Mouse (Mus musculus) intestine, embryonic 14.5 days (tissue): ENCODE data around the gene Gal3st2. TPM values are rescaled to one million over a fixed set of nuclear protein-coding genes. Genes with fewer than 3 reads are reported as not detected.
A peak's percentile ranks its signal among the peaks of the same experiment; 100 is the strongest.
"Not testable (repeated sequence)": the region's sequence is repeated elsewhere in the genome, so short reads cannot be mapped to it uniquely, and the experiment has no call there.

Source experiments
- ATAC-seq: fragments of 200-750 bp; cut with Nextera tagmentation; replicated peaks from 2 replicates; pipeline ENCODE4 v1.8.0; 2017; ENCODE audit warnings: low read depth, moderate number of reproducible peaks, moderate TSS enrichment, moderate library complexity; ENCODE audit not compliant: low FRiP score, low TSS enrichment
- DNase-seq: peaks from one replicate; pipeline ENCODE4 v3.0.0-alpha.2; 2018; ENCODE audit warnings: low spot score
- H3K27ac ChIP-seq: fragments of 300-500 bp; sonication (generic); 2 replicates; pipeline ENCODE4 v1.5.1; 2014; ENCODE audit warnings: low read depth, mild to moderate bottlenecking, control low read depth
- H3K27me3 ChIP-seq: fragments of 300-500 bp; sonication (generic); replicated peaks from 2 replicates; pipeline ENCODE4 v1.6.1; 2014; ENCODE audit warnings: low read length, control low read depth; ENCODE audit not compliant: control insufficient read depth, insufficient read depth
- H3K36me3 ChIP-seq: fragments of 300-500 bp; sonication (generic); 2 replicates; pipeline ENCODE4 v1.6.1; 2014; ENCODE audit warnings: low read length, control low read depth; ENCODE audit not compliant: control insufficient read depth, insufficient read depth
- H3K4me1 ChIP-seq: fragments of 300-500 bp; sonication (generic); replicated peaks from 2 replicates; pipeline ENCODE4 v1.6.1; 2014; ENCODE audit warnings: low read length, control low read depth, mixed read lengths; ENCODE audit not compliant: control insufficient read depth, insufficient read depth
- H3K4me2 ChIP-seq: fragments of 300-500 bp; sonication (generic); 2 replicates; pipeline ENCODE4 v1.6.1; 2014; ENCODE audit warnings: low read length
- H3K4me3 ChIP-seq: fragments of 300-500 bp; sonication (generic); 2 replicates; pipeline ENCODE4 v1.5.1; 2014; ENCODE audit warnings: low read depth, low read length, control low read depth, mixed read lengths
- H3K9ac ChIP-seq: fragments of 300-500 bp; sonication (generic); 2 replicates; pipeline ENCODE4 v1.6.1; 2014; ENCODE audit warnings: mild to moderate bottlenecking, low read length
- H3K9me3 ChIP-seq: fragments of 300-500 bp; sonication (generic); 2 replicates; pipeline ENCODE4 v1.6.1; 2016; ENCODE audit warnings: low read length, control low read depth; ENCODE audit not compliant: control insufficient read depth
- WGBS: fragments of 180-500 bp; shearing (Covaris S2); extraction: QIAGEN DNeasy Blood & Tissue Kit; methylation state at CpG from one replicate; pipeline ENCODE4 v1.1.7; 2014; 5-methylcytosine and 5-hydroxymethylcytosine counted together
- polyA plus RNA-seq: library from polyadenylated mRNA; unstranded; fragments of >200 nt; fragmentation: Nextera tagmentation; extraction: Ambion mirVana; gene quantifications from 2 replicates; pipeline ENCODE4 v1.2.1, GENCODE M21; 2014

The Gal3st2 gene
- polyA plus RNA-seq, 1 experiment from 2014 or later, result 0.19 TPM

DNA sequence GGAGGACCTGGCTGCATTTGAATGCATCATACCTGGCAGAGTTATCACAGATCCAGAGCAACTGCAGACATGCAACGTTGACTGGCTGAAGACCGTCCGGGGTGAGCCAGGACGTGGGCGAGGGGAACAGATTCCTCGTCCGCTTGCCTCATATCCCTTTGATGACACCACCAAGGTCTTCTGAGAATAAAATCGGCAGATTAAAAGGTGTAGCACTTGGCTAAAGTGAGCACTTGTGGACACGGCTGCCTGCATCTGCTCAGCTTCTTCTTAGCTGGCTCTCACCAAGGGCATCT lies 34.6 kb upstream of the Gal3st2 start:
- ATAC-seq, result no peak
- no peaks in the 10 kb centered on the region for H3K27me3 ChIP-seq
- no peaks in the 10 kb centered on the region for H3K9me3 ChIP-seq
- 0 out of 2 replicates have a peak overlapping the region, but pooled peaks have one; percentile 64 for H3K4me3 ChIP-seq
- 94% methylated on average over 9 of the region's 9 CpGs for whole genome bisulfite sequencing
- no peak overlapping the region; the same call in 1 of the 2 replicates for H3K4me2 ChIP-seq
- no peak overlapping the region for H3K27ac ChIP-seq
- DNase-seq, result no peak
- peaks cover 15% of the 10 kb centered on the region; the same call in 1 of the 2 replicates for H3K4me1 ChIP-seq
- H3K36me3 ChIP-seq, result peaks cover 2% of the 10 kb centered on the region
- H3K9ac ChIP-seq, result no peak overlapping the region

DNA sequence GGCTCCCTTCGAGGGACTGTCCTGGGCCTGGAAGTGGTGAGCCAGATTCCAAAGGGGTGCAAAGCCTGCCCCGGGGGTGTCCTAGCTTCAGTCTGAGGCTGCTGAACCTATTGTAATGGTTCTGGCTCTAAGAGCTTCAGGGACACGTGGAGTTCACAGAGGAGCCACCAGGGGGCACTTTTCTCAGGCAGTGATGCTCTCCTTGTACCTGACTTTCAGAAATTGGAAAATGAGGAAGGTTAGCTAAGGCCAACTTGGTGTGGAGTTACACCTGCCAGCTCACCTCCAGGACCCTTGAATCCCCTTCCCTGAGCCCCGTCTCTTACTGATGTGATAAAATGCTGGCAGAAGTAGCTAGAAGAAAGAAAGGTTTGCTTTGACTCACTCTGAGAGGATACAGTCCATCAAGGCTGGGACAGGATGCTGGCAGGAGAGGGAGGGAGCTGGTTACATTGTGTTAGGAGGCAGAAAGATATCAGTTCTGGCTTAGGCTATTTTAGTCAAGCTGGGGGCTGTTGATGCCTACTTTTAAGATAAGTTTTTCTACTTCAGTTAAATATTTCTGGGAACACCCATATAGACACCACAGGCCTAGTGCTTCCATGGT lies 28.2 kb upstream of the Gal3st2 start:
- H3K36me3 ChIP-seq, H3K4me1 ChIP-seq, H3K27ac ChIP-seq, DNase-seq, H3K4me2 ChIP-seq, H3K9ac ChIP-seq, H3K27me3 ChIP-seq, H3K9me3 ChIP-seq, H3K4me3 ChIP-seq, ATAC-seq: not testable (repeated sequence)
- WGBS, result 69% methylated on average over 2 of the region's 4 CpGs

DNA sequence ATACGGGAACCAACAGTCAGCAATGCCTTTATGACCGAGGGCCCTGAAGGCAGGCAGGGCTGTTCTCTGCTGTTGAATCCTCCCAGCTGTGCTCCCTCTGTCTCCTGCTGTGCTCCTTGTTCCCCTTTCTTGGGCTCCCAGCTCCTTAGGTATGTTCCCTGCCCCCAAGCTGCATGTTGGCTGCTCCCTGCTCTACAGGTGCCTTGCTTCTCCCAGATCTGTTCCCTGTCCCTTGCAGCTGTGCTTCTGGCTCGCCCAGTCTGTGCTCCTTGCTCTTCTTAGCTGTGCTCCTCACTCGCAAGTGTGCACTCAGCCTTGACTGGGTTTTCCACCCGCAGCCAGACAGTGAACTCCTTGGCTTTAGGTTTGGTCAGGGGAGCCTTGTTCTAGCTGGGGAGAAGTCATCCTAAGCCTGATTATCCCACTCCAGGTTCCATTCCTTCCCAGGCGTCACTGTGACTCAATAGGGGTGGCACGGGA lies 26.4 kb upstream of the Gal3st2 start:
- Histone ChIP-seq H3K4me2 (no peak overlapping the region), H3K4me1 (no peaks in the 10 kb centered on the region), H3K9ac (no peak overlapping the region), H3K27me3 (no peaks in the 10 kb centered on the region), H3K36me3 (peaks cover 11% of the 10 kb centered on the region), H3K27ac (no peak overlapping the region), H3K4me3 (no peak overlapping the region), H3K9me3 (no peaks in the 10 kb centered on the region)
- no peak for DNase-seq
- 87% methylated on average over 7 of the region's 7 CpGs for WGBS
- ATAC-seq, result no peak

DNA sequence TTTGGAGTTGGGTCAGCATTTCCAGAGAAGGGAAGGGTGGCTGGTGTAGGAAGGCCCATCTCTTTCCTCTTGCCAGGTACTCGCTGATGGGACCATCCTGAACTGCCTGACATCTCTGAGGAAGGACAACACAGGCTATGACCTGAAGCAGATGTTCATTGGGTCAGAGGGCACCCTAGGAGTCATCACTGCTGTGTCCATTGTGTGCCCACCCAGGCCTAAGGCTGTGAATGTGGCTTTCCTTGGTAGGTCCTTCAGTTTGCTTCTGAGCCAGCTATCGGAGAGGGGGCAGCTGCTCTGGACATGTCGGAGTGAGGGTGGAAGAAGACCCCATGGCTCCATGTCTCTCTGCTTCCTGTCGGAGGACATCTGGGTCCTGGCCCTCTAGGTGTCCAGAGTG lies 25.9 kb upstream of the Gal3st2 start:
- WGBS, result 95% methylated on average over 4 of the region's 4 CpGs
- H3K4me2 ChIP-seq, result no peak overlapping the region
- no peaks in the 10 kb centered on the region for H3K27me3 ChIP-seq
- no peak overlapping the region for H3K9ac ChIP-seq
- ATAC-seq, result no peak
- H3K4me3 ChIP-seq, result no peak overlapping the region
- no peak for DNase-seq
- peaks cover 11% of the 10 kb centered on the region for H3K36me3 ChIP-seq
- no peaks in the 10 kb centered on the region for H3K4me1 ChIP-seq
- no peak overlapping the region for H3K27ac ChIP-seq
- H3K9me3 ChIP-seq, result no peaks in the 10 kb centered on the region

DNA sequence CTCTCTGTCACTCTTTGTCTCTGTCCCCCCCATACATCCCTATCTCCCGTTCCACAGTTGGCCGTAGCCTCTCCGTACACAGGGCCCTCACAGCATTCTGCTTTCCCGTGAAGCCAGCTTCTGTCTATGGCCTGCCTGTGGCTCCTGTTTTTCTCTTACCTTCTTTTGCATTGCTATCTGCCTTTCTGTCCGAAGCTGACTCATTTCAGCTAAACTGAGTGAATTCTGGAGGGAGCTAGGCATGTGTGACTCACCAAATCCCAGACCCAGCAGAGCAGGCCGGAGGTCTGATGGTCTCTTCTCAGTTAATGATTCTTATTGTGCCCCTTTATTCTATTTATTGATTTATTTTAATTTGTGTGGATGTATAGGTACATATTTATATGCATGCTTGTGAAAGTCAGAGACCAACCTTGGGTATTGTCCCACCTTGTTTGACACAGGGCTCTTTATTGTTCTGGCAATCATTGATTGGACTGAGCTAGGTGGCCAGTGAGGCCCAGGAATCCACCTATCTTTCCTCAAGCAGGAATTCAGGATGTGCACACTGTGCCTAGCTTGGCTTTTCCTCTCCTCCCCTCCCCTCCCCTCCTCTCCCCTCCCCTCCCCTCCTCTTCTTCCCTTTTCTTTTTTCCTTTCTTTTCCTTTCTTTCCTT lies 25.1 kb upstream of the Gal3st2 start:
- no peak overlapping the region for H3K9ac ChIP-seq
- no peak overlapping the region for H3K27ac ChIP-seq
- no peak overlapping the region for H3K4me2 ChIP-seq
- ATAC-seq, result no peak
- H3K4me1 ChIP-seq, result no peaks in the 10 kb centered on the region
- no peak for DNase-seq
- H3K9me3 ChIP-seq, result no peaks in the 10 kb centered on the region
- H3K4me3 ChIP-seq, result no peak overlapping the region
- no peaks in the 10 kb centered on the region for H3K27me3 ChIP-seq
- H3K36me3 ChIP-seq, result peaks cover 11% of the 10 kb centered on the region
- WGBS, result 87% methylated on average over 6 of the region's 6 CpGs

DNA sequence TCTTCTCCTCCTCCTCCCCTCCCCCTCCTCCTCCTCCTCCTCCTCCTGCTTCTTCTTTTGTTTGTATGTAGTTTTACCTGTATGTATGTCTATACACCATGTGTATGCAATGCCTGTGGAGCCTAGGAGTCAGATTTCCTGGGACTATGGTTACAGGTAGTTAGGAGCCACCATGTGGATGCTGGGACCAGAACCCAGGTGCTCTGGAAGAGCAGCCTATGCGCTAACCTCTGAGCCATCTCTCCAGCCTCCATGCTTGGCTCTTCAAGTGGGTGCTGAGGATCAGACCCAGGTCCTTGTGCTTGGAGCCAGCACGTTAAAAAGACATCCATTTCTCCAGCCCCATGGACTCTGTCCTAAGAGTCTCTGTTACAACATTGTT lies 24.6 kb upstream of the Gal3st2 start:
- Histone ChIP-seq H3K4me1 (no peaks in the 10 kb centered on the region), H3K4me2 (no peak overlapping the region), H3K4me3 (no peak overlapping the region), H3K27me3 (no peaks in the 10 kb centered on the region), H3K9ac (no peak overlapping the region), H3K9me3 (no peaks in the 10 kb centered on the region), H3K27ac (no peak overlapping the region), H3K36me3 (peaks cover 11% of the 10 kb centered on the region)
- ATAC-seq (no peak), DNase-seq (no peak)
- WGBS, result 86% methylated on average over 2 of the region's 2 CpGs

DNA sequence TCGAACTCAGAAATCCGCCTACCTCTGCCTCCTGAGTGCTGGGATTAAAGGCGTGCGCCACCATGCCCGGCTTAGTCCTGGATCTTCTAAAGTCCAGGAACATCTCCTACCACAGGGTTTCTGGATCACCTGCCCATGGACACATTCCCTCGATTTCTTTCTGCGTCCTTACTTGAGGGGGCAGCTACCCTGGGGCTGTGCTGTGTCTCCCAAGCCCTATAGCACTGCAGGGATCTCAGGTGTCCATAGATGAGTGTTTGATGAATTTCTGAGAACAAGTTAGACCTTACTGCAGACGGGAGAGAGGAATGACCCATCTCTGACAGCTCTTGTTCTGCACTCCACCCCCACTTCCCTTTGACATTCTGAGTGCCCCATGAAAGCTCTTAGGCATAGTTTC lies 23.8 kb upstream of the Gal3st2 start:
- no peaks in the 10 kb centered on the region for H3K4me1 ChIP-seq
- no peaks in the 10 kb centered on the region for H3K9me3 ChIP-seq
- H3K9ac ChIP-seq, result no peak overlapping the region
- no peak overlapping the region for H3K4me2 ChIP-seq
- H3K36me3 ChIP-seq, result peaks cover 11% of the 10 kb centered on the region
- no peak overlapping the region for H3K4me3 ChIP-seq
- H3K27ac ChIP-seq, result no peak overlapping the region
- ATAC-seq (no peak), DNase-seq (no peak)
- 92% methylated on average over 8 of the region's 8 CpGs for WGBS
- no peaks in the 10 kb centered on the region for H3K27me3 ChIP-seq

DNA sequence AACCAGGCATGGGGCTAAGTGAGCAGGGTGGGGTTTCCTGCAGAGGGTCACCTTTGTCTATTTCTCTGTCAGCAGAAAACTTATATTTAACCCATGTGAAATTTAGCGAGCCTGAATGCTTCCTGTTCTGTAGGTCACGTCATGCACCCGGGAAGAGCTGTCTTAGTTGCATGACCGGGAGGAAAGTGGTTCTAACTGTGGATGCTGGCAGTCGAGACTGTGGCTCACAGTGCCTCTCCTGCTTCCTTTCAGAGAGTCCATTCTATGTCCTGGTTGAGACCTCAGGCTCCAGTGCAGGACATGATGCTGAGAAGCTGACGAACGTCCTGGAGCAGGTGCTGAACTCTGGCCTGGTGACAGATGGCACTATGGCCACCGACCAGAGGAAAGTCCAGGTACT lies 22.5 kb upstream of the Gal3st2 start:
- H3K27ac ChIP-seq, DNase-seq, H3K4me3 ChIP-seq, ATAC-seq, H3K4me2 ChIP-seq, H3K4me1 ChIP-seq, H3K9ac ChIP-seq, H3K9me3 ChIP-seq, H3K27me3 ChIP-seq: not testable (repeated sequence)
- 90% methylated on average over 8 of the region's 8 CpGs for WGBS
- peaks cover 11% of the 10 kb centered on the region for H3K36me3 ChIP-seq

DNA sequence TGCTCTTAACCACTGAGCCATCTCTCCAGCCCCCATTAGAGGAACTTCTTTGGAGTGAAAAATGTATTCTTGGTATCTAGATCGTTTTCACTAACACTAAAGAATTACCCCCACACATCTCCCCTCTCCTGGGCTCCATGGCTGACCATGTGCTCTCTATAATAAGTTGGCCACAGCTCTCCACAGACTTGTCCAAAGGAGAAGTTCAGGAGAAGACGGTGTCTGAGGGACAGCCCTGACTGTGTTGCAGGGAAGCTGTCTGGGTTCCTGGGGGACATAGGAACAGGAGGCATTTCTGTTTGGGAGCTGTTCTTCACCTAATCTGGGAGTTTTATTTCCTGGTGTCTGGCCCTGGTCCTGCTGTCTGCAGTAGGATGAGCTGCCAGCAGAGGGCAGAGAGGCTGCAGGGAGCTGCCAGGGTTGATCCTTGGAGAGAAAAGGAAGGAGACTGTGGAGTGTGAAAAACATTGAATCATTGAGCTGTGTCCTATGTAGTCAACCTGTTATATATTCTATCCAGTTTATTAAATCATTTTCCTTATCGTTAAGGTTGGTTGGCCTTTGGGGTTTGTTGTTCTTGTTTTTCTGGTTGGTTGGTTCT lies 15.2 kb upstream of the Gal3st2 start:
- 70% methylated on average over 1 of the region's 3 CpGs for WGBS
- not testable (repeated sequence) for H3K9ac ChIP-seq

More for the DNA sequence above, 15.2 kb upstream of the Gal3st2 start:
- H3K27ac ChIP-seq, DNase-seq, H3K4me2 ChIP-seq, H3K4me3 ChIP-seq, H3K36me3 ChIP-seq, H3K9me3 ChIP-seq, H3K4me1 ChIP-seq, H3K27me3 ChIP-seq: not testable (repeated sequence)
- ATAC-seq, result peak; percentile 62; the same call in 1 of the 2 replicates
